Mouse (Mus musculus) liver, embryonic 12.5 days (tissue): Measurements from ENCODE around the gene Coch. TPM values are rescaled to one million over a fixed set of nuclear protein-coding genes. Genes with fewer than 3 reads are reported as not detected.
"Not testable (repeated sequence)": the region's sequence is repeated elsewhere in the genome, so short reads cannot be mapped to it uniquely, and the experiment has no call there.

Experiments used
- ATAC-seq: fragments of 200-750 bp; cut with Nextera tagmentation; 2 replicates; pipeline ENCODE4 v1.8.0; 2017; ENCODE audit warnings: moderate number of reproducible peaks, mild to moderate bottlenecking, moderate library complexity
- H3K27ac ChIP-seq: fragments of 300-500 bp; sonication (generic); 2 replicates; pipeline ENCODE4 v1.5.1; 2016; ENCODE audit warnings: mild to moderate bottlenecking
- H3K27me3 ChIP-seq: fragments of 300-500 bp; sonication (generic); replicated peaks from 2 replicates; pipeline ENCODE4 v1.6.1; 2016; ENCODE audit warnings: mild to moderate bottlenecking, moderate library complexity
- H3K36me3 ChIP-seq: fragments of 300-500 bp; sonication (generic); 2 replicates; pipeline ENCODE4 v1.6.1; 2016; ENCODE audit warnings: mild to moderate bottlenecking, moderate library complexity
- H3K4me1 ChIP-seq: fragments of 300-500 bp; sonication (generic); 2 replicates; pipeline ENCODE4 v1.6.1; 2016
- H3K4me2 ChIP-seq: fragments of 300-500 bp; sonication (generic); 2 replicates; pipeline ENCODE4 v1.6.1; 2016; ENCODE audit warnings: mild to moderate bottlenecking, moderate library complexity
- H3K4me3 ChIP-seq: fragments of 300-500 bp; sonication (generic); 2 replicates; pipeline ENCODE4 v1.5.1; 2016; ENCODE audit warnings: mild to moderate bottlenecking, moderate library complexity
- H3K9ac ChIP-seq: fragments of 300-500 bp; sonication (generic); 2 replicates; pipeline ENCODE4 v1.6.1; 2016; ENCODE audit warnings: mild to moderate bottlenecking, moderate library complexity
- H3K9me3 ChIP-seq: fragments of 300-500 bp; sonication (generic); replicated peaks from 2 replicates; pipeline ENCODE4 v1.6.1; 2016; ENCODE audit warnings: mild to moderate bottlenecking, moderate library complexity
- polyA plus RNA-seq: library from polyadenylated mRNA; unstranded; fragments of >200 nt; fragmentation: Nextera tagmentation; extraction: Ambion mirVana; gene quantifications from 2 replicates; pipeline ENCODE4 v1.2.1, GENCODE M21; 2016

The Coch gene
- polyA plus RNA-seq, 1 experiment from 2014 or later = 0.32 TPM

- not testable (repeated sequence) for ATAC-seq, H3K27ac ChIP-seq
- peaks cover 53% of the 10 kb centered on the region for H3K36me3 ChIP-seq
Observed at GRCm38 (mm10) chr12:51649401-51649800, 56.3 kb downstream of the Coch start.

More at GRCm38 (mm10) chr12:51649401-51649800, 56.3 kb downstream of the Coch start:
- H3K27me3 ChIP-seq, H3K9ac ChIP-seq, H3K9me3 ChIP-seq, H3K4me2 ChIP-seq, H3K4me3 ChIP-seq, H3K4me1 ChIP-seq: not testable (repeated sequence)

Other genes starting within 250 kb of the Coch start
- gene G2e3, start 245.3 kb upstream of the Coch start, polyA plus RNA-seq = 22.6 and 23.1 TPM in 2 replicates
- gene Scfd1, start 215.8 kb upstream of the Coch start, polyA plus RNA-seq = 46.4 and 49.1 TPM in 2 replicates
- 17.2 and 17.7 TPM in 2 replicates for gene Ap4s1, start 97.7 kb downstream of the Coch start, polyA plus RNA-seq
- 27.3 and 28.3 TPM in 2 replicates for gene Strn3, start 98.6 kb downstream of the Coch start, polyA plus RNA-seq
- 48.0 and 48.4 TPM in 2 replicates for gene Hectd1, start 236.2 kb downstream of the Coch start, polyA plus RNA-seq